In genomic region chr7:31107781-31108180, GRCm38 (mm10) we compare ENCODE assay signal across 30 mouse cellular contexts. TPM values are rescaled to one million over a fixed set of nuclear protein-coding genes. Genes with fewer than 3 reads are reported as not detected.
A peak's percentile ranks its signal among the peaks of the same experiment; 100 is the strongest.
DNase-seq lines count a peak whose midpoint lies in the region; ATAC-seq and TF ChIP-seq lines count a peak whose summit lies in the region.
"Had no signal": no experiment of that assay in that cellular context is flagged by ENCODE, and none has a peak within 500 bp of the region (broad histone marks: within the 10 kb centered on the region; RNA-seq: fewer than 3 reads in every experiment).

No protein-coding gene starts in this region.

- TF ChIP-seq POLR2A in lung, adult 2 months (IDR thresholded peaks at IDR 0.05; ENCODE audit: borderline replicate concordance, extremely low read depth, low read depth, low read length): no peak

- no peaks in the 10 kb centered on the region for H3K9me3 ChIP-seq in kidney, embryonic 14.5 days (ENCODE audit: control insufficient read depth, low read length)
- H3K9me3 ChIP-seq: embryonic facial prominence, embryonic 10.5 days; embryonic facial prominence, embryonic 13.5 days; forebrain, embryonic 12.5 days; forebrain, embryonic 15.5 days; heart, embryonic 12.5 days; heart, embryonic 15.5 days had no signal

- no peak for ATAC-seq in kidney, embryonic 14.5 days (ENCODE audit: low FRiP score, low TSS enrichment)
- ATAC-seq: CD4-positive, CD25-positive, alpha-beta regulatory T cell, adult 4 months; forebrain, embryonic 15.5 days; hindbrain, postnatal 0 days had no signal

- 86% methylated on average over 11 of the region's 11 CpGs for WGBS in kidney, embryonic 14.5 days
- WGBS in lung, adult 2 months: 86% methylated on average over 11 of the region's 11 CpGs

- H3K9ac ChIP-seq in kidney, embryonic 14.5 days (ENCODE audit: low read depth, low read length): no peak overlapping the region
- H3K9ac ChIP-seq: embryonic facial prominence, embryonic 13.5 days; forebrain, embryonic 12.5 days; forebrain, embryonic 15.5 days; heart, embryonic 12.5 days; heart, embryonic 15.5 days; hindbrain, embryonic 14.5 days had no signal

- TF ChIP-seq CTCF in gastrocnemius, adult 2 months (IDR thresholded peaks at IDR 0.05): no peak
- no peak for TF ChIP-seq CTCF in lung, adult 2 months (IDR thresholded peaks at IDR 0.05; ENCODE audit: insufficient read depth, low read length)

- no peak overlapping the region for H3K4me2 ChIP-seq in kidney, embryonic 14.5 days (replicated peaks; ENCODE audit: low read depth, low read length)
- H3K4me2 ChIP-seq: embryonic facial prominence, embryonic 13.5 days; forebrain, embryonic 12.5 days; forebrain, embryonic 15.5 days; heart, embryonic 12.5 days; heart, embryonic 15.5 days; hindbrain, embryonic 14.5 days had no signal

- H3K36me3 ChIP-seq in kidney, embryonic 14.5 days (ENCODE audit: control insufficient read depth, insufficient read depth, low read length): no peaks in the 10 kb centered on the region
- H3K36me3 ChIP-seq: embryonic facial prominence, embryonic 10.5 days; embryonic facial prominence, embryonic 13.5 days; forebrain, embryonic 12.5 days; forebrain, embryonic 15.5 days; heart, embryonic 12.5 days; heart, embryonic 15.5 days had no signal

- no peak for DNase-seq in gastrocnemius, adult 2 months
- no peak for DNase-seq in gastrocnemius, postnatal 25 days
- DNase-seq in kidney, adult 18-20 months: peak; percentile 74
- DNase-seq in kidney, adult 9 months: peak; percentile 89
- DNase-seq in kidney, postnatal 4 days: no peak
- DNase-seq in kidney, postnatal 36 days: peak; percentile 82 to 87
- DNase-seq in lung, adult 2 months: no peak
- DNase-seq: adrenal gland, adult 2 months; adrenal gland, postnatal 14 days; cerebellum, adult 11 months; cerebellum, adult 2 months; cerebellum, postnatal 14 days; embryo, embryonic 11 days; gastrocnemius, postnatal 10 days; heart, adult 18-20 months; heart, postnatal 10 days; heart, postnatal 4 days had no signal

- intact Hi-C loops in gastrocnemius, adult 2 months (cut with DNase I): no loop called here

- peaks cover 15% of the 10 kb centered on the region for H3K4me1 ChIP-seq in kidney, embryonic 14.5 days (ENCODE audit: control insufficient read depth, insufficient read depth, low read length)
- H3K4me1 ChIP-seq in lung, adult 2 months (ENCODE audit: control insufficient read depth, insufficient read depth, low read length): no peaks in the 10 kb centered on the region
- H3K4me1 ChIP-seq: embryonic facial prominence, embryonic 13.5 days; forebrain, embryonic 15.5 days had no signal

- 0 out of 2 replicates have a peak overlapping the region, but pooled peaks have one; percentile 0 for H3K4me3 ChIP-seq in gastrocnemius, adult 2 months
- no peak overlapping the region for H3K4me3 ChIP-seq in kidney, embryonic 14.5 days (ENCODE audit: low read length)
- no peak overlapping the region for H3K4me3 ChIP-seq in lung, adult 2 months (replicated peaks; ENCODE audit: extremely low read depth, low read depth, low read length)
- H3K4me3 ChIP-seq: embryonic facial prominence, embryonic 10.5 days; embryonic facial prominence, embryonic 13.5 days; erythroblast, embryonic 14.5 days; forebrain, embryonic 12.5 days; forebrain, embryonic 15.5 days; heart, embryonic 12.5 days; heart, embryonic 15.5 days had no signal

- peak overlapping the region; percentile 83; the same call in 1 of the 2 replicates for H3K27ac ChIP-seq in gastrocnemius, adult 2 months
- no peak overlapping the region for H3K27ac ChIP-seq in kidney, embryonic 14.5 days (ENCODE audit: low read depth, low read length)
- H3K27ac ChIP-seq: embryonic facial prominence, embryonic 10.5 days; embryonic facial prominence, embryonic 13.5 days; forebrain, embryonic 12.5 days; forebrain, embryonic 15.5 days; heart, embryonic 15.5 days; hindbrain, embryonic 14.5 days; hindbrain, postnatal 0 days had no signal

- H3K27me3 ChIP-seq in kidney, embryonic 14.5 days (ENCODE audit: control insufficient read depth, insufficient read depth, low read length): no peaks in the 10 kb centered on the region
- H3K27me3 ChIP-seq: embryonic facial prominence, embryonic 13.5 days; forebrain, embryonic 12.5 days; forebrain, embryonic 15.5 days had no signal

RNA-seq across cellular contexts. Expression of gene Hpn, which starts 7.3 kb away (rescaled TPM):
- total RNA-seq in gastrocnemius, adult 2 months (2021): 10 to 100 TPM; 14.0 to 15.9 TPM
- 10 to 100 TPM; 15.5 to 17.3 TPM for total RNA-seq in gastrocnemius, postnatal 25 days (2021)
- polyA plus RNA-seq in kidney, embryonic 14.5 days (2014; fragmentation: Nextera tagmentation; extraction: Ambion mirVana): 26.4 and 27.5 TPM in 2 replicates
- polyA plus RNA-seq in lung, adult 2 months (2012; rRNA removed): 30.1 and 34.5 TPM in 2 replicates
- total RNA-seq: hindbrain, postnatal 0 days had no signal
- polyA plus RNA-seq: C2C12 had no signal

RNA-seq across cellular contexts. Expression of gene Scn1b, which starts 19.0 kb away (rescaled TPM):
- total RNA-seq in gastrocnemius, adult 2 months (2021): 100 to 1,000 TPM; 748 to 815 TPM
- 100 to 1,000 TPM; 787 to 821 TPM for total RNA-seq in gastrocnemius, postnatal 25 days (2021)
- polyA plus RNA-seq in kidney, embryonic 14.5 days (2014; fragmentation: Nextera tagmentation; extraction: Ambion mirVana): 1.0 and 1.6 TPM in 2 replicates
- 26.6 and 43.9 TPM in 2 replicates for polyA plus RNA-seq in lung, adult 2 months (2012; rRNA removed)
- total RNA-seq: MEL had no signal
- polyA plus RNA-seq: CD4-positive, CD25-positive, alpha-beta regulatory T cell, adult 4 months had no signal

RNA-seq across cellular contexts. Expression of gene Fxyd3, which starts 31.3 kb away (rescaled TPM):
- total RNA-seq in gastrocnemius, adult 2 months (2021): 1 to 10 TPM; 1.2 to 1.4 TPM
- total RNA-seq in gastrocnemius, postnatal 25 days (2021): 1 to 10 TPM; 1.7 to 3.2 TPM
- polyA plus RNA-seq in kidney, embryonic 14.5 days (2014; fragmentation: Nextera tagmentation; extraction: Ambion mirVana): 13.4 and 18.2 TPM in 2 replicates
- 16.4 and 43.2 TPM in 2 replicates for polyA plus RNA-seq in lung, adult 2 months (2012; rRNA removed)
- total RNA-seq: hindbrain, postnatal 0 days; MEL had no signal
- polyA plus RNA-seq: erythroblast, embryonic 14.5 days; forebrain, embryonic 15.5 days had no signal

RNA-seq across cellular contexts. Expression of gene Gramd1a, which starts 47.9 kb away (rescaled TPM):
- 10 to 100 TPM; 47.2 to 61.7 TPM for total RNA-seq in gastrocnemius, adult 2 months (2021)
- total RNA-seq in gastrocnemius, postnatal 25 days (2021): 10 to 100 TPM; 40.5 to 41.2 TPM
- polyA plus RNA-seq in kidney, embryonic 14.5 days (2014; fragmentation: Nextera tagmentation; extraction: Ambion mirVana): 50.3 and 61.9 TPM in 2 replicates
- polyA plus RNA-seq in lung, adult 2 months (2012; rRNA removed): 103 and 113 TPM in 2 replicates

RNA-seq across cellular contexts. Expression of gene Lgi4, which starts 48.6 kb away (rescaled TPM):
- total RNA-seq in gastrocnemius, adult 2 months (2021): 1 to 10 TPM; 2.4 to 3.3 TPM
- 1 to 10 TPM; 4.1 to 5.4 TPM for total RNA-seq in gastrocnemius, postnatal 25 days (2021)
- 0.47 TPM in 1 of 2 replicates, not detected in the other for polyA plus RNA-seq in kidney, embryonic 14.5 days (2014; fragmentation: Nextera tagmentation; extraction: Ambion mirVana)
- polyA plus RNA-seq in lung, adult 2 months (2012; rRNA removed): 6.8 TPM in 2 replicates
- total RNA-seq: MEL had no signal
- polyA plus RNA-seq: CD4-positive, CD25-positive, alpha-beta regulatory T cell, adult 4 months; erythroblast, embryonic 14.5 days had no signal

Comparison
In these comparisons a context has a peak if more than half of its experiments do, and no peak if none do; other contexts are left out.
1. DNase-seq: peak in kidney, adult 18-20 months (single experiment), kidney, adult 9 months (single experiment) and kidney, postnatal 36 days (2 of 2); none in gastrocnemius, adult 2 months (single experiment), gastrocnemius, postnatal 25 days (single experiment), kidney, postnatal 4 days (0 of 2) and lung, adult 2 months (single experiment).